Mouse (Mus musculus) intestine, embryonic 14.5 days (tissue): ENCODE measurements around the gene Hexim2. TPM values are rescaled to one million over a fixed set of nuclear protein-coding genes. Genes with fewer than 3 reads are reported as not detected.

ENCODE experiments used
- ATAC-seq: fragments of 200-750 bp; cut with Nextera tagmentation; replicated peaks from 2 replicates; pipeline ENCODE4 v1.8.0; 2017; ENCODE audit warnings: low read depth, moderate number of reproducible peaks, moderate TSS enrichment, moderate library complexity; ENCODE audit not compliant: low FRiP score, low TSS enrichment
- DNase-seq: peaks from one replicate; pipeline ENCODE4 v3.0.0-alpha.2; 2018; ENCODE audit warnings: low spot score
- H3K27ac ChIP-seq: fragments of 300-500 bp; sonication (generic); 2 replicates; pipeline ENCODE4 v1.5.1; 2014; ENCODE audit warnings: low read depth, mild to moderate bottlenecking, control low read depth
- H3K27me3 ChIP-seq: fragments of 300-500 bp; sonication (generic); replicated peaks from 2 replicates; pipeline ENCODE4 v1.6.1; 2014; ENCODE audit warnings: low read length, control low read depth; ENCODE audit not compliant: control insufficient read depth, insufficient read depth
- H3K36me3 ChIP-seq: fragments of 300-500 bp; sonication (generic); 2 replicates; pipeline ENCODE4 v1.6.1; 2014; ENCODE audit warnings: low read length, control low read depth; ENCODE audit not compliant: control insufficient read depth, insufficient read depth
- H3K4me1 ChIP-seq: fragments of 300-500 bp; sonication (generic); replicated peaks from 2 replicates; pipeline ENCODE4 v1.6.1; 2014; ENCODE audit warnings: low read length, control low read depth, mixed read lengths; ENCODE audit not compliant: control insufficient read depth, insufficient read depth
- H3K4me2 ChIP-seq: fragments of 300-500 bp; sonication (generic); 2 replicates; pipeline ENCODE4 v1.6.1; 2014; ENCODE audit warnings: low read length
- H3K4me3 ChIP-seq: fragments of 300-500 bp; sonication (generic); 2 replicates; pipeline ENCODE4 v1.5.1; 2014; ENCODE audit warnings: low read depth, low read length, control low read depth, mixed read lengths
- H3K9ac ChIP-seq: fragments of 300-500 bp; sonication (generic); 2 replicates; pipeline ENCODE4 v1.6.1; 2014; ENCODE audit warnings: mild to moderate bottlenecking, low read length
- H3K9me3 ChIP-seq: fragments of 300-500 bp; sonication (generic); 2 replicates; pipeline ENCODE4 v1.6.1; 2016; ENCODE audit warnings: low read length, control low read depth; ENCODE audit not compliant: control insufficient read depth
- WGBS: fragments of 180-500 bp; shearing (Covaris S2); extraction: QIAGEN DNeasy Blood & Tissue Kit; methylation state at CpG from one replicate; pipeline ENCODE4 v1.1.7; 2014; 5-methylcytosine and 5-hydroxymethylcytosine counted together
- polyA plus RNA-seq: library from polyadenylated mRNA; unstranded; fragments of >200 nt; fragmentation: Nextera tagmentation; extraction: Ambion mirVana; gene quantifications from 2 replicates; pipeline ENCODE4 v1.2.1, GENCODE M21; 2014

Gene Hexim2
- polyA plus RNA-seq, 1 experiment from 2014 or later, result 6.9 TPM

DNA sequence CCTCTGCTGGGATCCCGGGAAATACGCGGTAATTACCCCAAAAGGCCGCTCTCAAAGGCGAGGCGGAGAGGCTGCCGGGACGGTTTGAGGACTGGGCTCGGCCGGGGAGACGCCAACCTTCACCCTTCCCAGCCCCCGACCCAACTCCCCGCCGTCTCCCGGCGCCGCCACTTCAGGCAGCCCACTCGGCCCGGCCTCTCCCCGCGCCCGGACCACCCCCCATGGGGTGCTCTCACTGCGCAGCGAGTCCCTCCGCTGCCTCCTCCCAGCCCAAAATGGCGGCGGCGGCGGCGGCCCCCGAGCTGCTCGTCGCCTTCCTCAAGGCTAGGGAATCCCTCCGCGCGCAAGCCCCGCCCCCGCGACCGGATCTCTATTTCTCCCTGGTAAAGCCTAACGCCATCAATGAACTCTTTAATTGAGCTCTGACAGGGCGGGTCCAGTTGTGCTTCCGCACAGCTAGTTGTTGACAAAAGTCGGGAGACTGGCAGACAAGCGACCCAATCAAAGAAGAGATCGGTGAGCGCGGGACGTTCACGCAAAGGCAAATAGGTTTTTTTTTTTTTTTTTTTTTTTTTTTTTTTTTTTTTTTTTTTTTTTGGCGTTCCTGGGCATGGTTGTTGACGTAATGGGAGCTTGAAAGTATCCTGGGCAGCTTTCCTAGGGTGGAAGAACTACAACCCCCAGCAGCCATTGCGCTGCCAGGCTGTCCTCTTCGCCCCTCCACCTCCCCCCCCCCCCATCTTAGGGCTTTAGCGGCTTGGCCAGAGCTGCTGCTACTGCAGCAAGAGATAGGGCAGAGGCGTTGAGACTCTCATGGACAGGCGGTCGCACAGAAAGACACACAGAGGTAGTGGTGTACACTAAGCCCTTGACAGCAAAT is 587 bp downstream of the Hexim2 start:
- H3K9ac ChIP-seq, result peak overlapping the region; percentile 100
- H3K27me3 ChIP-seq, result no peaks in the 10 kb centered on the region
- H3K4me1 ChIP-seq, result peaks cover 23% of the 10 kb centered on the region
- H3K36me3 ChIP-seq, result no peaks in the 10 kb centered on the region
- ATAC-seq, result peak; percentile 89
- peak overlapping the region; percentile 69 for H3K4me3 ChIP-seq
- peak; percentile 100 for DNase-seq
- H3K9me3 ChIP-seq, result no peaks in the 10 kb centered on the region
- H3K27ac ChIP-seq, result peak overlapping the region; percentile 96
- under 1% methylated on average over 58 of the region's 58 CpGs for WGBS
- H3K4me2 ChIP-seq, result peak overlapping the region; percentile 76

DNA sequence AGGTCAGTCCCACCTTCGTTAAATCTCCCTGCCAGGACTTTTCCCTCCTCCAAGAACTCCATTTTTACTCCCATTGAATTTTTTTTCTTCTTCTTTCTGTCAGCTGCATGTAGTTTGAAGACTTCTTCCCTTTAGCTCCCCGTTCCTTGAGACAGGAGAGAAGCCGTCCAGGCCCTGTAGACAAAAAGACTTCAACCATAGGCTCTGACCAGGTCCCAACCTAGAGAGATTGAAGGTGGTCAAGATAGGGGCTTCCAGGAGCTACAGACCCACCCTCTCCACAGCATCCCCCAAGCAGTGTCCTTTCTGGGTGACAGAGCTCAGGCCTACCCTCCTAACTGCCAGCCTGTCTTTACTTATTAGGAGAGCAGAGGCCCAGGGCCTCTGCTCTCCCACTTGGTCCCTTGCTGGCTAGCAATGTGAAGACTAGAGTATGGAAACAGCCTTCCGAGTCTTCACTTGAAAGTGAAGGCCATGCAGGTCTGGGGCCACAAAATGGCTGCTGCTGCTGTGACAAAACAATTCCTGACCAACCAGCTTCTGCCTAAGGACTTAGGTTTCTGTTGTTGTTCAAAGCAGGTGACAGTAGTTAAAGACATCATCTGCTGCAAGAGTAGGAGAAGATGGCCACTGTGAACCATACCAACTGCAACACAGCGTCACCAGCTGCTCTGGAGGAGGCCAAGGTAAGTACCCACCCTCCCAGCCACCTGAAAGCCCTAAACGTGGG is 1.4 kb downstream of the Hexim2 start:
- H3K4me1 ChIP-seq, result peaks cover 23% of the 10 kb centered on the region
- WGBS, result 55% methylated on average over 6 of the region's 6 CpGs
- ATAC-seq (no peak; the same call in 1 of the 2 replicates), DNase-seq (peak; percentile 61)
- no peaks in the 10 kb centered on the region for H3K9me3 ChIP-seq
- no peaks in the 10 kb centered on the region for H3K27me3 ChIP-seq
- H3K4me3 ChIP-seq, result peak overlapping the region; percentile 69
- H3K9ac ChIP-seq, result peak overlapping the region; percentile 39; the same call in 1 of the 2 replicates
- H3K4me2 ChIP-seq, result peak overlapping the region; percentile 51
- H3K36me3 ChIP-seq, result peaks cover 4% of the 10 kb centered on the region
- peak overlapping the region; percentile 66 for H3K27ac ChIP-seq

DNA sequence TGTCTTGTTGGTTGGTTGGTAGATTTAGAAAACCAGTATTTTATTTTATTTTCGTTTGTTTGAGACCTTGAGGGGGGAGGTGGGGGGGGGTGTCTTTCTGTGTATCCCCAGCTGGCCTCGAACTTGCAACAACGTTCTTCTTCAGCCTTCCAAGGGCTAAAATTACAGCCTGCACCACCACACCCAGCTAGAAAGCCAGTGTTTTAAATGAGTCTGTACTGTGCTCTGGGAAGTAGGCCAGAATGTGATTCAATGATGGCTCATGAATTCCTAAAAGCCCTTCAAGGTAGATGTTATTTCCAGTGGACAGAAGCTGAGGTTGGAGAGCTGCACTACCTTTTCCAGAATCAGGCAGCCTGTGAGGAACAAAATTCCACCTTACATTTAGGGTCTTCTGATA is 2.0 kb downstream of the Hexim2 start:
- peak overlapping the region; percentile 51; the same call in 1 of the 2 replicates for H3K4me2 ChIP-seq
- H3K36me3 ChIP-seq, result peaks cover 9% of the 10 kb centered on the region
- H3K4me3 ChIP-seq, result no peak overlapping the region
- H3K9ac ChIP-seq, result no peak overlapping the region
- no peaks in the 10 kb centered on the region for H3K9me3 ChIP-seq
- H3K27me3 ChIP-seq, result no peaks in the 10 kb centered on the region
- H3K4me1 ChIP-seq, result peaks cover 23% of the 10 kb centered on the region
- WGBS, result 75% methylated on average over 3 of the region's 3 CpGs
- ATAC-seq (no peak), DNase-seq (no peak)
- no peak overlapping the region for H3K27ac ChIP-seq

DNA sequence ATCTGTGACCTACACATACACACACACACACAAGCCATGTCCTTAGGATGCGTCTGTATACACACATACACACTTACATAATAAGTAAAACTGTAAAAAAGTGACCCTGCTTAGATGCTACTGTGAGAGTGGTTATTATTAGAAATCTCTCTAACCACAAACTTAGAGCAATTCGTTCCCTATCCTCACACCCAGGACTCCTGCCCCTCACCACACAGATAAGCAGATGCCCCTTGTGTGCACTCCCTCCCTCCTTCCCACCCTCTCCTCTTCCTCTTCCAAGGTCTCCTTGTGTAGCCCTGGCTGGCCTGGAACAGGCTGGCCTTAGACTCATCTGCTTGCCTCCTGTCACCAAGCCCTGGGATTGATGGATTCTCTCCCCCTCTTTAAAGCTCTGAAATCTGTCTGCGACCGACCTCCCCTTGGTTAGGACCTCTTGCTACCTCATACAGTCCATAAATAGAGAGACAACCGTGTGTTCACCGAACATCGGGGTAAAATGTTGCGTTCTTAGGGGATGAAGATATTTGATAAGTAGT is 3.9 kb downstream of the Hexim2 start:
- Histone ChIP-seq H3K4me3 (no peak overlapping the region), H3K9ac (no peak overlapping the region), H3K36me3 (peaks cover 9% of the 10 kb centered on the region), H3K9me3 (no peaks in the 10 kb centered on the region), H3K4me1 (peaks cover 24% of the 10 kb centered on the region), H3K27ac (no peak overlapping the region), H3K27me3 (no peaks in the 10 kb centered on the region), H3K4me2 (no peak overlapping the region)
- DNase-seq, result no peak
- WGBS, result 76% methylated on average over 8 of the region's 8 CpGs
- no peak for ATAC-seq

DNA sequence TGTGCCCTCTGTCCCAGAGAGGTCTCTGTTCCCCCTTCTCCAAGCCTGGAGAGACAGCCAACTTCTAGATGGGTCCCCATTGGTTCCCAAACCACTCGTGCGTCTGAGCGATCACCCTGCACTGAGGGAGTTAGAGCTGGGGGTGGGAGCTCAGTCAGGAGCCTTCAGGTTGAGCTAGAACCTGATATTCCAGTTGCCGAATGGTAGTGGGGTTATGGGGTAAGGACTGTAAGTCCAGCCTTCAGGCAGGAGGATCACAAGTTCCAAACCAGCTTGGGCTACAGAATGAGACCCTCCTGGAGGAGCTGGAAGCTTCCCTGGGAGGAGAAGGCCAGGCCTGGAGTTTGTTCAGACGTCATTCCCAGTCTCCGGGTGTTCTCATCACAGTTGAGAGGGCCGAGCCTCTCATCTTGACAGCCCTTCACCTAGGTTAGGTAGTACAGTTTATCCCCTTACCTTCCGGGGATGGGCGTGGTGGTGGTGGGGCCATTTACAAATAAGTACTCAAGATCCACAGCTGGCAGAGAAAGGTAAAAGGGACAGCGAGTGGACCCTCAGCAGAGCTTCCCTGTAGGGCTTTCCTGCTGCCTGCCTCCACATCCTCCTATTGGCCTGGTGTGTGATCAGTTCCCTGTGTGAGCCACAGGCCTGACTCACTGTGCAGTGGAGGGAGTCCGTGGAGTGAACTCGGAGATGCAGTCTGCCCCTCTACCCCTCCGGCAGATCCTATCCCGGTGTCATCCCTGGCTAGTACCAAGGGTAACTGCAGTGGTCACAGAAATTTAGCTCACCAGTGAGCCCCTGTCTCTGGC is 7.9 kb downstream of the Hexim2 start:
- no peak overlapping the region for H3K9ac ChIP-seq
- peaks cover 9% of the 10 kb centered on the region for H3K36me3 ChIP-seq
- no peaks in the 10 kb centered on the region for H3K27me3 ChIP-seq
- DNase-seq (no peak), ATAC-seq (no peak)
- H3K9me3 ChIP-seq, result no peaks in the 10 kb centered on the region
- H3K4me2 ChIP-seq, result no peak overlapping the region
- no peak overlapping the region for H3K4me3 ChIP-seq
- H3K27ac ChIP-seq, result peak overlapping the region; percentile 89; the same call in 1 of the 2 replicates
- H3K4me1 ChIP-seq, result peaks cover 37% of the 10 kb centered on the region
- 78% methylated on average over 14 of the region's 14 CpGs for WGBS

DNA sequence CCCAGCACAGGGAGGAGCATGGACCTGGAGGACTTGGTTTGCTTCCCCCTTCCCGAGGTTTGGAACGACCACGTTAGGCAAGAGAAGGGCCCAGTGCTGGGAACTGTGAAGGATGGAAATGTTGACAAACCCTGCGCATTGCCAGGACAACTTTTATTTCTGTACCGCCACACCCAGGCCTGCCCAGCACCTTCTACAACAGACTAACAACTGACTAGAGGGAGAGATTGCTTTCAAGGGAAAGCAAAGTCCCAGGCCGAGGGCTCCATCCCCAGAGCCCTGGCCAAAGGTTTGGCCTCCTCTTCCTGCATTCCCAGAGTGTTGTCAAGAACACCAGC is 8.5 kb downstream of the Hexim2 start:
- peaks cover 35% of the 10 kb centered on the region for H3K4me1 ChIP-seq
- no peak overlapping the region for H3K4me3 ChIP-seq
- no peaks in the 10 kb centered on the region for H3K9me3 ChIP-seq
- DNase-seq (no peak), ATAC-seq (no peak)
- H3K27ac ChIP-seq, result peak overlapping the region; percentile 89
- H3K9ac ChIP-seq, result no peak overlapping the region
- no peaks in the 10 kb centered on the region for H3K27me3 ChIP-seq
- H3K36me3 ChIP-seq, result peaks cover 9% of the 10 kb centered on the region
- 44% methylated on average over 6 of the region's 6 CpGs for WGBS
- no peak overlapping the region for H3K4me2 ChIP-seq

DNA sequence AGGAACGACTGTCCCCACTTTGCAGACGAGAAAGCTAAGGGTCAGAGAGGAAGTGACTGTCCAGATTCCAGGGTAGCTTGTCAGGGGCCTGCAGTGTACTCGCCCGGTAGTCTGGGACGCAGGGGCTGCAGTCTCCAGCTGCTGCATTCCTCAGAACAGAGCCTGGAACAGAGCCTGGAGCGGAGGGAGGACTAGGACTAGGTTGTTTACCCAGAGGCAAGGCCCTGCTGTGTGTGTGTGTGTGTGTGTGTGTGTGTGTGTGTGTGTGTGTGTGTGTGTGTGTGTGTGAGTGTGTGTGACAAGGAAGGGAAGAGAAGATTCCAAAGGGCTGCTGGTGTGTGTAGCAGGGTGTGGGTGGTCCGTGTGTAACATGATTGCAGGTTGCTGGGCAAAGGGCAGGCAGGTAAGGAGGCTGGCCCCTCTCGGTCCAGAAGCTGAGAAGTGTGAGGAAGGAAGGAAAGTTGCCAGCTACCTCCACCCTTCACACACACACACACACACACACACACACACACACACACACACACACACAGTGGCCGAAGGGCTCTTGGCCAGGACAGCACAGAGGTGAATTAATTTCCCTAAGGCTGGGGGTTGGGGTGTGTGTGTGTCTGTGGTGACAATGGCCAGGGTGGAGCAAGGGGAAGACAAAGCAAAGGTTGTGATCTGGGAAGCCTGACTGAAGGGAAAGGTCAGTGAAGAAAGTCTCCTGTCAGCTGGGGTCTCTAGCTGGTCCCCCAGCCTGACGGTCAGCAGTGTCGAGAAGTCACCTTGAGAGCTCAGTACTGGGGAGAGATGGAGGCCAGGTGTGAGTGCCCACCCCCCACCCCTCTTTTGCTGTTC is 9.1 kb downstream of the Hexim2 start:
- Histone ChIP-seq H3K4me3 (no peak overlapping the region), H3K4me1 (peaks cover 31% of the 10 kb centered on the region), H3K27ac (peak overlapping the region; percentile 89), H3K27me3 (no peaks in the 10 kb centered on the region), H3K9me3 (no peaks in the 10 kb centered on the region), H3K4me2 (peak overlapping the region; percentile 25), H3K36me3 (peaks cover 9% of the 10 kb centered on the region), H3K9ac (0 out of 2 replicates have a peak overlapping the region, but pooled peaks have one; percentile 10)
- 16% methylated on average over 11 of the region's 11 CpGs for WGBS
- DNase-seq (peak; percentile 81), ATAC-seq (peak; percentile 74)
